9 mouse cellular contexts compared by ENCODE assay signal in genomic region chr9:70891431-70892133, GRCm38 (mm10).
DNase-seq lines count a peak whose midpoint lies in the region; ATAC-seq and TF ChIP-seq lines count a peak whose summit lies in the region.
"Had no signal": no experiment of that assay in that cellular context is flagged by ENCODE, and none has a peak within 500 bp of the region (broad histone marks: within the 10 kb centered on the region; RNA-seq: fewer than 3 reads in every experiment).

No protein-coding gene starts in this region.

- peak overlapping the region; percentile 58 for H3K9ac ChIP-seq in liver, embryonic 13.5 days
- H3K9ac ChIP-seq: lung, embryonic 15.5 days had no signal

- peak overlapping the region; percentile 52 for H3K27ac ChIP-seq in bone marrow, adult 2 months (ENCODE audit: control insufficient read depth, insufficient read depth, low read depth, low read length, poor library complexity)
- H3K27ac ChIP-seq in liver, embryonic 13.5 days, result peak overlapping the region; percentile 80
- H3K27ac ChIP-seq: lung, embryonic 15.5 days had no signal

- 0 out of 2 replicates have a peak overlapping the region, but pooled peaks have one; percentile 21 for H3K4me2 ChIP-seq in liver, embryonic 13.5 days
- H3K4me2 ChIP-seq: lung, embryonic 15.5 days had no signal

- peaks cover 6% of the 10 kb centered on the region for H3K4me1 ChIP-seq in bone marrow, adult 2 months (ENCODE audit: control insufficient read depth, insufficient read depth, low read length)
- H3K4me1 ChIP-seq in liver, embryonic 13.5 days (replicated peaks), result peaks cover 73% of the 10 kb centered on the region

- H3K9me3 ChIP-seq in liver, embryonic 13.5 days (replicated peaks), result 0 out of 2 replicates have a peak, but pooled peaks cover 2% of the 10 kb centered on the region
- H3K9me3 ChIP-seq: lung, embryonic 15.5 days had no signal

- H3K27me3 ChIP-seq in liver, embryonic 13.5 days, result no peaks in the 10 kb centered on the region
- no peaks in the 10 kb centered on the region for H3K27me3 ChIP-seq in splenic B cell, adult 2 months (ENCODE audit: control insufficient read depth, insufficient read depth, low read length, poor library complexity, severe bottlenecking)
- H3K27me3 ChIP-seq: lung, embryonic 15.5 days had no signal

- no peak for TF ChIP-seq CTCF in bone marrow, adult 2 months (IDR thresholded peaks at IDR 0.05; ENCODE audit: control insufficient read depth, insufficient read depth, low read length)

- DNase-seq in adrenal gland, adult 2 months, result peak; percentile 57
- no peak for DNase-seq in adrenal gland, postnatal 25 days
- DNase-seq in heart, postnatal 4 days, result peak; percentile 42
- no peak for DNase-seq in liver, embryonic 13.5 days
- DNase-seq in splenic B cell, adult 2 months (ENCODE audit: low read depth, low spot score), result peak; percentile 48
- no peak for DNase-seq in retina, embryonic 14.5 days (ENCODE audit: low spot score)
- DNase-seq in cerebellum, adult 11-12 months, result no peak

- no peak for TF ChIP-seq POLR2A in bone marrow, adult 2 months (IDR thresholded peaks at IDR 0.05; ENCODE audit: borderline replicate concordance, control insufficient read depth, low read depth, low read length)

- no peaks in the 10 kb centered on the region for H3K36me3 ChIP-seq in liver, embryonic 13.5 days
- no peaks in the 10 kb centered on the region for H3K36me3 ChIP-seq in splenic B cell, adult 2 months (ENCODE audit: control insufficient read depth, insufficient read depth, low read length, poor library complexity, severe bottlenecking)
- H3K36me3 ChIP-seq: lung, embryonic 15.5 days had no signal

- 9% methylated on average over 8 of the region's 8 CpGs for WGBS in bone marrow, adult 2 months
- 18% methylated on average over 8 of the region's 8 CpGs for WGBS in liver, embryonic 13.5 days (ENCODE audit: insufficient replicate concordance)

- H3K4me3 ChIP-seq in bone marrow, adult 2 months (replicated peaks; ENCODE audit: control insufficient read depth, low read depth, low read length), result no peak overlapping the region
- H3K4me3 ChIP-seq in liver, embryonic 13.5 days (replicated peaks), result no peak overlapping the region
- H3K4me3 ChIP-seq: lung, embryonic 15.5 days had no signal

- ATAC-seq in liver, embryonic 13.5 days (ENCODE audit: low read depth), result 0 out of 2 replicates have a peak, but pooled peaks have one; percentile 30

Comparison
In these comparisons a context has a peak if more than half of its experiments do, and no peak if none do; other contexts are left out.
1. DNase-seq: peak in adrenal gland, adult 2 months (single experiment), heart, postnatal 4 days (single experiment) and splenic B cell, adult 2 months (single experiment); none in adrenal gland, postnatal 25 days (single experiment), liver, embryonic 13.5 days (single experiment), retina, embryonic 14.5 days (single experiment) and cerebellum, adult 11-12 months (single experiment).